Mouse (Mus musculus) cerebral cortex, adult 2 months (tissue): ENCODE data around the gene Osbpl10.

Source experiments
- WGBS: fragments of 180-500 bp; shearing (Covaris S2); methylation state at CpG from one replicate; pipeline ENCODE4 v1.1.7; 2018; 5-methylcytosine and 5-hydroxymethylcytosine counted together

The Osbpl10 gene

GRCm38 (mm10) chr9:114982689-114983360, 4.5 kb downstream of the Osbpl10 start, which contains the start of gene Rps27rt:
Gene Rps27rt, minus strand, starts transcription at chr9:114982739.
- WGBS: 72% methylated on average over 16 of the region's 16 CpGs

GRCm38 (mm10) chr9:114985741-114986140, 7.4 kb downstream of the Osbpl10 start:
- WGBS: 93% methylated on average over 5 of the region's 5 CpGs

DNA sequence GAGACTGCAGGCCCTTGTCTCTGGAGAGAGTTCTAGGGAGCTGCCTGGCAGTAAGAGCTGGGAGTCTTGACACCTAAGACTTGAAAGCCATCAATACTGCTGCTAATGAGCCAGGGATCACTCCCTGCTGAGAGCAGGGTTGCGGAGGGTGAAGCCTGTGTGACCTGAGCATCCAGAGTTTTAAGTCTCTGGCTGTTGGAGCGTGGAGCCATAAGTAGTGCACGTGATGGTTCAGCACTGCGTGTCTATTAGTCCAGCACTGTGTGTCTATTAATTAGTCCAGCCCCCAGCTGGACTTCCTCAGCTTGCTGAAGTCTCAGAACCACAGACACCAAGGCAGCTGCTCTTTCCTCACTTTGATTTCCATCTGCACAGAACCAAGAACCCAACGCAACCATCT, 8.0 kb downstream of the Osbpl10 start:
- 86% methylated on average over 5 of the region's 5 CpGs for WGBS

DNA sequence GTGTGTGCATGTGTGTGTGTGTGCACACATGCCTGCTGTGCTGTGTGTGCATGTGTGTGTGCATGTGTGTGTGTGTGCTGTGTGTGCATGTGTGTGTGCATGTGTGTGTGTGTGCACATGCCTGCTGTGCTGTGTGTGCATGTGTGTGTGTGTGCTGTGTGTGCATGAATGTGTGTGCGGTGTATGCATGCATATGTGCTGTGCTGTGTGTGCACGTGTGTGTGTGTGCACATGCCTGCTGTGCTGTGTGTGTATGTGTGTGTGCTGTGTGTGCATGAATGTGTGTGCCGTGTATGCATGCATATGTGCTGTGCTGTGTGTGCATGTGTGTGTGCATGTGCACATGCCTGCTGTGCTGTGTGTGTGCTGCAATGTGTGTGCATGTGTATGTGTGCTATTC, 9.7 kb downstream of the Osbpl10 start:
- WGBS: 97% methylated on average over 3 of the region's 3 CpGs

GRCm38 (mm10) chr9:114988610-114989327, 10.4 kb downstream of the Osbpl10 start:
- WGBS: 43% methylated on average over 6 of the region's 6 CpGs

GRCm38 (mm10) chr9:114990421-114990820, 12.1 kb downstream of the Osbpl10 start:
- 76% methylated on average over 10 of the region's 10 CpGs for WGBS

DNA sequence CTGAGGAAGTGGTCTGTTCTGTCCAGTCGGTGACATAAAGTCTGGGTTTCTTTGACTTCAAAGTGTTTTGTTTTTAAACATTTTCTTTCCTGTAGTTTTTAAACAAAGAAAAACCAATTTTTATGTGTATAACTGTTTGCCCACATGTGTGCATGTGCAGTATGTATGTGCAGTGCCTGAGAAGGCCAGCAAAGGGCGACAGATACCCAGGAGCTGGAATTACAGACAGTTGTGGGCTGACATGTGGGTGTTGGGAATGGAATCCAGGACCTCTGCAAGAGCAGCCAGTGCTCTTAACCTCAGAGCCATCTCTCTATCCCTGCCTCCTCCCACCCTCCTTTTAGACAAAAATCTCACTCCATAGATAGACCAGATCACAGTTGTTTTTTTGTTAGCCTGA, 14.2 kb downstream of the Osbpl10 start:
- WGBS: 86% methylated on average over 2 of the region's 2 CpGs

DNA sequence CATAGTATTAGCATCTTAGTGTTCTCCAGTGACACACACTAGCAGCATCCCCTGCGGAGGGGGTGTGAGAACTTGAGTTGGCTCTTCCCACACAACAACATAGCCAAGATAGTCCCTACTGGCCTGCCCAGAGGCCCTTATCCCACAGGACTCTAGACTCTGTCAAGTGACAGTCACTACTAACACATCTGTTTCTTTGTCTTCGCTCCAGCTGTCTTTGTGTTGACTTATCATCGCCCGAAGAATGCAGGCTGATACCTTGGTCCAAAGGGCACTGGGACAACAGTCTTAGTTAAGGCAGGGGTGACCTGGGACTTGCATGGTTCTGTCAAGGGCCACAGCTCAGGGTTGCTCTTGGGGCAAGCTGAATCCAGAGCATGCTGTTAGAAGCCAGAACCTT, 16.9 kb downstream of the Osbpl10 start:
- 81% methylated on average over 4 of the region's 4 CpGs for WGBS

GRCm38 (mm10) chr9:114995716-114996115, 17.3 kb downstream of the Osbpl10 start:
- 95% methylated on average over 4 of the region's 4 CpGs for WGBS

DNA sequence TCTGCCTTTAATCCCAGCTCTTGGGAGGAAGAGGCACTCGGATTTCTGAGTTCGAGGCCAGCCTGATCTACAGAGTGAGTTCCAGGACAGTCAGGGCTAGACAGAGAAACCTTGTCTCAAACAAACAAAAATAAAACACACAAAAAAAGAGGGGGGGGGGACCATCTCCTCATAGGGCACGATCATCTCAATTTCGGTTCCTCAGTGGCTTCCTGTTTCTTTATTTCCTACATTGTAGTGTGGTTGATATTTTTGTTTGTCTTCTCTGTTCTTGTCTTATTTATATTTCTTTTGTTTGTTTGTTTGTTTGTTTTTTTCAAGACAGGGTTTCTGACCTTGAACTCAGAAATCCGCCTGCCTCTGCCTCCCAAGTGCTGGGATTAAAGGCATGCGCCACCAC, 18.1 kb downstream of the Osbpl10 start:
- 94% methylated on average over 6 of the region's 6 CpGs for WGBS

- 90% methylated on average over 6 of the region's 6 CpGs for WGBS
These were observed 20.8 kb downstream of the Osbpl10 start for GRCm38 (mm10) chr9:114999010-114999770.

GRCm38 (mm10) chr9:114999771-115000146, 21.4 kb downstream of the Osbpl10 start:
- WGBS: 65% methylated on average over 5 of the region's 5 CpGs

- WGBS: 59% methylated on average over 10 of the region's 10 CpGs
These were observed 27.1 kb downstream of the Osbpl10 start for GRCm38 (mm10) chr9:115005446-115005845.

DNA sequence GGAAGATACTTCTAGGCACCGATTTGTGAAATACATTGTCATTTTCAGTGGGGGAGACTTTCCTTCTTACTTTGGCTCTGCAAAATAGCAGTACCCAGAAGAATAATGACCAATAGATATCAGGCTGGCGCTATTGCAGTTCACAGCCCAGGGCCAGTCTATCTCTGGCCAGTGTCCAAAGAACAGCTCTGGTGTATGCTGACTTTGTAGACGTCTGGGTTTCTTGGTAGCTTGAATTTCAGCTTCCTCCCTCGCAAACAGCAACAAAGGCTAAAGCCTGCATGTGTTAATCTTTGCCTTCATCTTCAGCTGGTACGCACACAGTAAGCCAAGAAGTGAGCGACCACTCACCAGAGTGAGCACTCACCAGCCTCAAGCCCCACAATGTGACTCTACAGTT, 29.4 kb downstream of the Osbpl10 start:
- WGBS: 32% methylated on average over 6 of the region's 6 CpGs

DNA sequence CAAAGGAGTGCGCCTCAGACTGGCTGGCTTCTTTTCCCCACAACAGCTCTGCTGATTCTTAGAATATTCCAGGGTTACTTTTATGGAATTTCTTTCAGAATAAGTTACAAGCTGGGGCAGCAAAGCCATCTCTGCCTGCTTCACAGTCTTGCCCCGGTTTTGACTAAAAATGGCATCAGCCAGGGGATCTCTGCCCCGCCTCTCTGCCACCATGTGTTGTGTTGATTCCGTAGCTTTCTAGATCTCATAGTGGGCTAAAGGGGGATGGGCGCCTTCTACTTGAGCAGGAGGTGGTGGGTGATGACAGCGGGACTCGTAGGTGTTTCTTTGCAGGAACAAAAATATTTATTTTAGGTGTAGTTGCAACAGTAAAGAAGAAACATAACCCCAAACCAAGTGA, 29.8 kb downstream of the Osbpl10 start:
- WGBS: 43% methylated on average over 7 of the region's 7 CpGs

- 79% methylated on average over 12 of the region's 12 CpGs for WGBS
These were observed 34.0 kb downstream of the Osbpl10 start for GRCm38 (mm10) chr9:115012367-115012766.

- WGBS: 95% methylated on average over 7 of the region's 7 CpGs
These were observed 41.8 kb downstream of the Osbpl10 start for GRCm38 (mm10) chr9:115020141-115020540.

DNA sequence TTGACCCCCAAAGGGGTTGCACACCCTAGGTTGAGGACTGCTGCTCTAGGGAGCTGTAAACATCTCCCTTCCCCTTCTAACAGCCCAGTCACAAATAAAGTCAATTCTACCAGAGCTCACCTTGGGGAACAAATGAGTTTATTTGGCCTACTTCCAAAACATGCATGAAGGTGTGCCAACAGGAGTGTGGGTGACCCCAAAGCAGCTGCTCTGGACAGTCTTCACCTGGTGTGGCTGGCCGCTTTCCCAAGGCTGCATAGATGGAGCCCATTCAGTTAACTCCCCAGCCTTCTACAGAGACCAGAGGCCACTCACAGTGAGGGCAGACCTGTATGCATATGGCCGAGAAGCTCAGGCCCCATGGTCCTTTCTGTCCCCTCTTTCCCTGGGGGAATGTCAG, 43.0 kb downstream of the Osbpl10 start:
- 89% methylated on average over 2 of the region's 2 CpGs for WGBS

- WGBS: 61% methylated on average over 3 of the region's 3 CpGs
These were observed 44.8 kb downstream of the Osbpl10 start for GRCm38 (mm10) chr9:115023137-115023536.

DNA sequence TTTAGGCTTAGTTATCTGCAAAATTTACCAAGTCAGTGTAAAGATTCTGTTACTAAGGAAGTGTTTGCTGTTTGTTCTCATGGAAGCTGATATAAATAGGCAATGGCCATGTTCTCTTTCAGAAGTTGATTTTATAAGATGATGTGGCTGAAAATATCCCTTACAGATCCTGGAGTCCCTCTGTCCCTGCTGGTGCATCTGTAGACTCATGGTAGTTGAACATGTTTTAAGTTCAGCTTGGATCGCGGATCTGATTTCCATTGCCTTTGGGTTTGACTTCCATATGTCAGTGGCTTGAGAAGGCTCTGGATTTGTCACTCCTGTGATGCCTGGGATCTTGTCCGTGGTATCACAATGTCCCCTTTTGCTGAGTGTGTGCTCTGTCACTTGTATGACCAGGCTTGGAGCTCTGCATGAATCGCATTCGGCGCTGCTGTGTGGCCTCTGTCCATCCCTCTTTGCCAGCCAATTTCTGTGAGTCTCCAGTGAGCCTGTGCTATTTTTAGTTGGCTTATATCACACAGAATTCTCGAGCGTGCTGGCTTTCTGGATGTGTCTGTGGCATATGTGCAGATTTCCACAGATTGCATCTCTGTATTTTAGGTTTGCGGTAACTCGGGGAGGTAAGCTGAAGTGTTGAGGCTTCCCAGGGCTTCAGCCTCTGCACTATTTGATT, 45.5 kb downstream of the Osbpl10 start:
- WGBS: 37% methylated on average over 10 of the region's 10 CpGs

DNA sequence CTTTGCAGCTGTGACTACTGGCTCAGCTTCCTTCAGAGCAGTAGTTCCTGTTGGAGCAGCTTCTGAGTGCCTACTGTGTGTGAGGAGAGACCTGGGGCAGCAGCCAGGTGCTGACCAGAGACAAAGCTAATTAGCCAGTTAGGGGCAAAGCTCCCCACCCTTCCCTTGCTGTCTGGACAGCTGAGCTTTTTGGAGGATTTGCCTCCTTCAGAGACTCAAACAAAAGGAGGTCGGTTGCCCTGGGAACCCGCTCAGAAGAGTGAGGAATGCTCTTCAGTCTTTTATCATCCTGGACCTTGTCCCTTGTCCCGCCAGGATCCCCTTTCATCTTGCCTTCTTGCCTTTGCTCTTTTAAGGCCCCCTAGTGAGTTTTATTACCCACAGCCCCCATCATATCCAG, 50.9 kb downstream of the Osbpl10 start:
- 33% methylated on average over 3 of the region's 3 CpGs for WGBS

GRCm38 (mm10) chr9:115030581-115030980, 52.2 kb downstream of the Osbpl10 start:
- 72% methylated on average over 4 of the region's 4 CpGs for WGBS
